Mouse (Mus musculus): ENCODE measurements at regions not wholly inside any gene's neighbourhood (a gene's known extent, or its start where the extent isn't known, plus 50 kb on each side); places are given as distances from the start of the nearest gene placed in this dataset.

DNA sequence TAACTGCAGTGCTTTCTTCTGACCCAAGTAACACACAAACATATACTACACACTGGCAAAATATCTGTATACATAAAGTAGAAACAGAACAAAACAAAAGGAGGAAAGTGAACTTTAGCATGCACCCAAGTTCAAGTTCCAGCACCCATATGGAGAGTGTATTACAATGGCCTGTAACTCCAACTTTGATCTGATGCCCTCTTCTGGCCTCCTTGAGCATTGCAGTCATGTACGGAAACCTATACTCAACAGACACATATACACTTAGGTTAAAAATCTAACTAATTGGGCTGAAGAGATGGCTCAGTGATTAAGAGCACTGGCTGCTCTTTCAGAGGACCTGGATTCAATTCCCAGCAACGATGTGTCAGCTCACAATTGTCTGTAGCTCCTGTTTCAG lies 72.2 kb downstream of the Mid1ip1 start:
- TF ChIP-seq CTCF (IDR thresholded peaks at IDR 0.05) (peak; percentile 29; the same call in 1 of the 2 replicates), EP300 (IDR thresholded peaks at IDR 0.05) (no peak)

Measured in lung, postnatal 0 days (tissue).